Mouse (Mus musculus) adrenal gland, adult 8-10 months (tissue): Measurements from ENCODE around the gene Sipa1l3. TPM values are rescaled to one million over a fixed set of nuclear protein-coding genes. Genes with fewer than 3 reads are reported as not detected.

Experiments used
- DNase-seq: peaks from one replicate; pipeline ENCODE4 v3.0.0; 2022
- total RNA-seq, 4 experiments: library from RNA; stranded (reverse); gene quantifications; 2 replicates each; pipeline ENCODE4 v1.2.4; 2022

The Sipa1l3 gene
- total RNA-seq, 4 experiments from 2014 or later: 33.2 to 42.3 (median 40.6) TPM

- DNase-seq: no peak
These were observed 215.8 kb downstream of the Sipa1l3 start for GRCm38 (mm10) chr7:29302641-29303040.

DNA sequence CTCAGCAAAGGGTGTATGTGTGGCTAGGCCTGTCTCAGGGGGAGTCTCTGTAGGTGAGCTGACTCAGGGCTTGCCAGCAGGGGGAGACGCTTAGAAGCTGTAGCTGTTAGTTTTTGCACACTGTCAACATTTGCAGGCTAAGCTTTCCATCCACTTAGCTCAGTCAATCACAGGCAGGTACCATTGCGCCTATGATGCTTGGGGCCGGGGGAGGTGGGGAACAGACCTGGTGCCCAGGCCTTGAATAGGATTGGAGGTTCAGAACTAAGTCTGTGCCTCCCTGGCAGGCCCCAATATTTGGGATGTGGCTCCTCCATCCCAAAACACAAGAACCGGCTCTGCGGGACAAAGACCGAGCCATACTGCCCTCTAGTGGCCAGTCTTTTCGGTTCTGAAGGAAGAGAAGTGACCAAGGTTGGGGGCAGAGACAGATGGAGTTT is 217.3 kb downstream of the Sipa1l3 start:
- DNase-seq: no peak

DNA sequence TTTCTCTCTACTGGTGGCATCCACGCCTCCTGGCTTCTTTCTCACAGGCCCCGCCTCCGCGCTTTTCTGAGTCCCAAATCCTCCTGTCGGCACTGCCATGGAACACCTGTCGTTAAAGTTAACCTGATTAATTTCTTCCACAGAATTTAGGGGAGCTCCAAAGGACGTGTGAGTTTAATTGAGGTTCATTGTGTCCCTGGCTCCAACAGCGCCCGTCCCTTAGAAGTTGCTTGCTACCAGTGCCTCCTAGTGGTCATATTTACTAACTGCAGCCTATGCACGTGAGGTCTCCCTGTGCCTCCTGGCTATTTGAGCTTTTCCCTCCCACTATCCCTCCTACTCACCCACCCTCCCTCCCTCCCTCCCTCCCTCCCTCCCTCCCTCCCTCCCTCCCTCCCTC is 221.4 kb downstream of the Sipa1l3 start:
- peak; percentile 50 for DNase-seq

GRCm38 (mm10) chr7:29295861-29296647 is 222.4 kb downstream of the Sipa1l3 start:
- no peak for DNase-seq

DNA sequence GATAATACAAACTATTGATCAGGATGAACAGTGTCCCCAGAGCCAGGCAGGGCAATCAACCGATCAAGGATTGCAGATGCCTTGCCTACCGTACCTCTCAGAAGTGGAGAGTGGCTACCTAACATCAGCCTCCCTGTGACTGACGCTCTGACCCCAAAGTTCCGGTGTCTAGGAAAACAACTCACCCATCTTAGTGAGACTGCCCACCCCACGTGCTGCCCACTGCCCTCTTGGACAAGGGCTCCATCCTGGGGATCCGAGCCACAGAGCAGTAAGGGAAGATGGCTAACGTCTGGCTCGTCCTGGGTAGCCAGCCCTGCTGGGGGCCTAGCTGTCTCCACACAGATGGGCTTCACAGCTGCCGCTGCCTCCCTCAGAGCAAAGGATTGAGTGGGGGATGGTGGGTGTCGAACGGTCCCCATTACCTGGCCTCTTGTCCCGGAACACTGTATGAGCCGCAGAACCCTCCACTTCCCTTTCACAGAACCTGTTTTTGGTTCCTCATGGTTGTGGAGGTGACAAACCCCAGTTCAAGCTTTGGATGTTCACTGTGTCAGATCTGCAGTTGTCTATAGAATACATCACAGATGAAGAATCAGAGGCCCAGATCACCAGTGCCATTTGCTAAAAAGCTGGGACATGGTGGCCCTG is 224.2 kb downstream of the Sipa1l3 start:
- DNase-seq: no peak

GRCm38 (mm10) chr7:29293131-29294065 is 225.0 kb downstream of the Sipa1l3 start:
- DNase-seq: no peak

DNA sequence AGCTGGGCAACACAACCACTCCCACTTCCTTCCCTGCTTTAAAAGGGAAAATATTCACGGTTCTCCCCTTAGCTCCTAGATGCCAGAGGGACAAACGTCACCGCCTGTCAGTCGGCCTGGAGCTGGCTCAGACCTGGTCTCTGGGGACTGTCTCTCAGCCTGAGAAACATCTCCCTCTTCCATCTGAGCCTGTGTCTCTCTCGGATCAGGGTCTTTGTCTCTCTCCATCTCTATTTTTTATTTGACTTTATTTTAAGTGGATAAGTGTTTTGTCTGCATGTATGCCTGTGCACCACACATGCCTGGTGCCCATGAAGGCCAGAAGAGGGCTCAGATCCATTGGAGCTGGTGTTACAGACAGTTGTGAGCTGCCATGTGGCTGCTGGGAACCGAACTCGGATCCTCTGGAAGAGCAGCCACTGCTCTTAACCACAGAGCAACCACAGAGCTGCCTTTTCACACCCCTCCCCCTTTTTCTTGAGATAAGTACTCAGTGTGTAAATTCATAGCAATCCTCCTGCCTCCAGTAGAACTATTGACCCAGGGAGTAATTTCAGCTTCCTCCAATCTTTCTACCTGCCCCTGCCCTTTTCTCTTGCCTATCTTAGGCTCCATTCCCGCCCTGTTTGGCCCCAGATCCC is 225.9 kb downstream of the Sipa1l3 start:
- no peak for DNase-seq

- DNase-seq: no peak
These were observed 226.6 kb downstream of the Sipa1l3 start for GRCm38 (mm10) chr7:29291616-29292457.

GRCm38 (mm10) chr7:29290691-29291485 is 227.6 kb downstream of the Sipa1l3 start:
- DNase-seq: no peak

- no peak for DNase-seq
These were observed 228.6 kb downstream of the Sipa1l3 start for GRCm38 (mm10) chr7:29289856-29290255.

DNA sequence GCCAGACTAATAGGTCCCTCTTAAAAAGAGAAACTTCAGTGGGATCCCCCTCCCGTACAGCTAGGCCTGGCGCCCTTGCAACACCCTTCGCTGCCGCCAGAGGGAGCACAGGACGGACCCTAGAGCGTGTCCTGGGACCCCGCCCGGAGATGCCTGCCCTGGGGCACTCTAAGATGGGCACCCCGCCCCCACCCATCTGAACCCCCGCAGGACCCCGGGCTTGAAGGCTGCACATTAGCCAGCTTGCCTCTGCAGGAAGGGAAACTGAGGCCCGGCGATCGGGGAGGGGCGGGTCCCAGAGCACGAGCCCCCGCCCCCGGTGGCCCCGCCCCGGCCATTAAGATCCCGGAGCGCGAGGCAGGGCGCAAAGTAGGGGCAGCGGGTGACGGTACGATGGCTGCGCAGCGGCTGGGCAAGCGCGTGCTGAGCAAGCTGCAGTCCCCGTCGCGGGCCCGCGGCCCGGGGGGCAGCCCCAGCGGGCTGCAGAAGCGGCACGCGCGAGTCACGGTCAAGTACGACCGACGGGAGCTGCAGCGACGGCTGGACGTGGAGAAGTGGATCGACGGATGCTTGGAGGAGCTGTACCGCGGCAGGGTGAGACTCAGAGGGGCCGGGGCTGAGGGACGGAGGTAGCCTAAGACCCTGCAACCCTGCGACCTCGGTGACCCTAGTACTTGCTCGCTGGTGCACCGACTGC is 229.4 kb downstream of the Sipa1l3 start, which contains the start of gene Ppp1r14a:
TSS of gene Ppp1r14a (plus strand) at position 367 of the 697 bp plus-strand sequence.
- DNase-seq: no peak

- DNase-seq: no peak
These were observed 230.4 kb downstream of the Sipa1l3 start for GRCm38 (mm10) chr7:29288079-29288478.

DNA sequence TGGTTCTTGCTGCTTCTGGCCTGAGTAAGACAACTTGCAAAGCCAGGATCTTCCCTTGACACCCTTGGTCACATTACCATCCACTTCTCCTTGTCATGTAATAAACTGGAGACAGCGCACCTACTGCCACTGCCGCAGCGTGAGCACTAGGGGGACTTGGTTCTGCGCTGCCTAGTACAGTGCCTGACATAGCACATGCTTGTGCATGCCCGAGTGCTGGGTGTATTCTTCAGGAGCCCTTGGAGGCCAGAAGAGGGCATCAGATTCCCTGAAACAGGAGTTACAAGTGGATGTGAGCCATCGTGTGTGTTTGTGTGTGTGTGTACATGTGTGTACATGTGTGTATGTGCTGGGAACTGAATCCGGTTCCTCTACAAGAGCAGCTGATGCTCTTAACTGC is 231.0 kb downstream of the Sipa1l3 start:
- DNase-seq: no peak

GRCm38 (mm10) chr7:29284523-29284922 is 233.9 kb downstream of the Sipa1l3 start:
- DNase-seq: no peak

- DNase-seq: no peak
These were observed 234.6 kb downstream of the Sipa1l3 start for GRCm38 (mm10) chr7:29283876-29284275.

DNA sequence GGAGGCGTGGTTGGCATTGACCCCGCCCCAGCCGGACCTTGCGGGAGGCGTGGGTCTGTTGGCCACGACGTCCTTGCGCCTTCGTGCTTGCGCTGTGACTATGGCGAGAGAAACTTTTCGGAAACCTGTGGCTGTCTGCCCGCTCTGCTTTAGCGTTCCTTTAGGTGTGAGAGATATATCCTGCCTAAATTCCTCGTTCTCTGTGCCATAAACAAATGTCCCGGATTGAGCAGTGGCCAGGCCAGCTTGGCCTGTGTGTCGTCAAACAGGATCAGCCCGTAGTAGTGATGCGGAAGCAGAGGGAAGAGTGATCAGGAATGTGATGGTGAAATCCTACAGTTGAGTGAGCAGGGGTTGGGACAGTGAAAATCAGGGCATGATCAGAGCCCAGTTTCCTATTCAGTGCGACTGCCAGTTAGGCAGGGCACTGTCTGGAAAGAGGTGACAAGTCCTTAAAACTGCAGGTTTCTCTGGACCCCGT is 236.3 kb downstream of the Sipa1l3 start:
- no peak for DNase-seq

DNA sequence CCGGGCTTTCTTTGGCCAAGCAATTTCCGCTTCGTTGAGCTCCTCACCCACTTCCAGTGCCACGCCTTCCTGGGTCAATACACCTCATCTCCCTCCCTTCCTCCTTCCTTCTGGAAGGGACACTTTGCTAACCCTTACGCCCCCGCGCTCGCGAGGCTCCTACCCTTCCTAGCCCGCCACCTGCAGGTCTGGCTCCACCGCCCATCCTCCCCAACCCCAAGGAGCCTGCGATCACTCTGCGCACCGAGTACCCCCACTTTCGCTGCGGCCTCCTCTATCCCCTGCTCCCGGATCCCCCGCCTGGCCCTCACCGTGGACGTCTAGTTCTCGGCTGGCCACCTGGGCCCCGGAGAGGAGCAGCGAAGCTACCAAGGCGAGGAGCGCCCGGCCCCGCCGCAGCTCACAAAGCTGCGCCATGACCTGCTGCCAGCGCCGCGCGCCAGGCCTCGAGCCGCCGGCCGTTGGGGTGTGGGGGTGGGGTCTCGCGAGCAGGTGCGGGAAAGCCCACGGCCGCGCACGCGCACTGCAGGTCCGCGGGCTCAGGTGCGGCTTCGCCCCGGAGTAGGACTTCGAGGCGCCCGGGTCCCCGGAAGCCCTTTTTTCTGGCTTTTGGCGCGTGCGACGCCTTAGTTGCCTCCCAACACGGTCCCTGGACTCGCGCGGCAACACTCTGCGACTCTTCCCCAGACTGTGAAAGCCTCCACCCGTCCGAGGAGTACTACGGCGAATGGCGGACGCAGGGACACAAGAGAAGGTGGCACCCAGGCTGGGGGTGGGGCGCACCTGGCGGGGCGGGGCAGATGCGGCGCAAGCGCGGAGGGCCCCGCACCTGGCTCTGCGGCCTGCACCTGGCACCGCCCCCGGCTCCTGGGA is 237.0 kb downstream of the Sipa1l3 start, which contains the start of gene Spint2:
TSS of gene Spint2 (minus strand) at position 712 of the 873 bp plus-strand sequence.
- DNase-seq: peak; percentile 59

- DNase-seq: no peak
These were observed 237.6 kb downstream of the Sipa1l3 start for GRCm38 (mm10) chr7:29280801-29281200.
